Mouse (Mus musculus): ENCODE measurements around the gene Pygm. TPM values are rescaled to one million over a fixed set of nuclear protein-coding genes. Genes with fewer than 3 reads are reported as not detected.

Pygm gene
- polyA plus RNA-seq, 1 experiment from 2014 or later, result 2.5 TPM

DNA sequence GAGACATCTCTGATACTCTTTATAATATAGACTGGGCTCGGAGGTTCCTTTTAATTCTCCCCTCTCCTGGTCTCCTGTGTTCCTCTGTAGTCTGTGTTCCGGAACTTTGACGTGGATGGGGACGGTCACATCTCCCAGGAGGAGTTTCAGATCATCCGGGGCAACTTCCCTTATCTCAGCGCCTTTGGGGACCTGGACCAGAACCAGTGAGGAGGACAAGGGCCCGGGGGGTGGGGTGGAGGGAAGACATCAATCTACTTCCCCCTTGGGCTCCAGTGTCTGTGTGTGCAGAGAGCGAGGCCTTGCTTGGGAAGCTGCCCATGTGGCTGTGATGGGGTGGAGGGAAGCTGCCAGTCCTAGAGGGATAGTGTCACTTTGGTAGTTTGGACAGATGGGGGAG is 24.6 kb downstream of the Pygm start:
- Histone ChIP-seq H3K4me3 (ENCODE audit: low read depth, low read length) (no peak overlapping the region), H3K27me3 (ENCODE audit: insufficient read depth, low read length) (no peaks in the 10 kb centered on the region), H3K9me3 (ENCODE audit: low read length) (no peaks in the 10 kb centered on the region), H3K36me3 (replicated peaks; ENCODE audit: insufficient read depth, low read length) (peaks cover 15% of the 10 kb centered on the region), H3K27ac (ENCODE audit: low read depth) (no peak overlapping the region), H3K4me1 (ENCODE audit: insufficient read depth) (peaks cover 3% of the 10 kb centered on the region), H3K9ac (replicated peaks) (no peak overlapping the region), H3K4me2 (ENCODE audit: low read depth, low read length) (no peak overlapping the region)
- ATAC-seq, result 0 out of 2 replicates have a peak, but pooled peaks have one; percentile 29
- WGBS (ENCODE audit: insufficient replicate concordance), result 48% methylated on average over 8 of the region's 8 CpGs
- TF ChIP-seq CTCF (IDR thresholded peaks at IDR 0.05; ENCODE audit: low read depth) (no peak), EP300 (IDR thresholded peaks at IDR 0.05; ENCODE audit: low read depth) (no peak)
- no peak for DNase-seq

DNA sequence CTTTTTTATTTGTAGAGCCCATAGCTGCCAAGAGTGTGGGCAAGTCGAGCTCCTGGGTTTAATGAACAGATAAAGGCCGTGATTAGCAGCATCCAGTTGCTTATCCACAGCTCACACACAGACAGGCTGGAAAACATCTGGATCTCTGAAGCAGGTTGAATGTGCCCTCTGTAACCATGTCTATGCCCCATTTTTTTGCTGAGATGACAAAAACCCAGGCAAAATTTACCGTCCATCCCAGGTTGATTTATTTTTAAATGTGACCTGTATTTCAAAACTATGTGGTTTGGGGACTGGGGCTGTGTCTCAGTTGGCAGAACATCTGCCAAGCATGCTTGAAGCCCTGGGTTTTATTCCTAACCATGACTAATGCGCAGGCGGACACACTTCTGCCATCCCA is 25.0 kb downstream of the Pygm start:
- H3K27ac ChIP-seq (ENCODE audit: low read depth), result no peak overlapping the region
- no peak for DNase-seq
- WGBS (ENCODE audit: insufficient replicate concordance), result 64% methylated on average over 5 of the region's 5 CpGs
- H3K4me3 ChIP-seq (ENCODE audit: low read depth, low read length), result no peak overlapping the region
- TF ChIP-seq EP300 (IDR thresholded peaks at IDR 0.05; ENCODE audit: low read depth) (no peak), CTCF (IDR thresholded peaks at IDR 0.05; ENCODE audit: low read depth) (no peak)
- H3K4me2 ChIP-seq (ENCODE audit: low read depth, low read length), result no peak overlapping the region
- peaks cover 3% of the 10 kb centered on the region for H3K4me1 ChIP-seq (ENCODE audit: insufficient read depth)
- no peak overlapping the region for H3K9ac ChIP-seq (replicated peaks)
- H3K9me3 ChIP-seq (ENCODE audit: low read length), result no peaks in the 10 kb centered on the region
- H3K27me3 ChIP-seq (ENCODE audit: insufficient read depth, low read length), result no peaks in the 10 kb centered on the region
- peaks cover 15% of the 10 kb centered on the region for H3K36me3 ChIP-seq (replicated peaks; ENCODE audit: insufficient read depth, low read length)
- ATAC-seq, result no peak

DNA sequence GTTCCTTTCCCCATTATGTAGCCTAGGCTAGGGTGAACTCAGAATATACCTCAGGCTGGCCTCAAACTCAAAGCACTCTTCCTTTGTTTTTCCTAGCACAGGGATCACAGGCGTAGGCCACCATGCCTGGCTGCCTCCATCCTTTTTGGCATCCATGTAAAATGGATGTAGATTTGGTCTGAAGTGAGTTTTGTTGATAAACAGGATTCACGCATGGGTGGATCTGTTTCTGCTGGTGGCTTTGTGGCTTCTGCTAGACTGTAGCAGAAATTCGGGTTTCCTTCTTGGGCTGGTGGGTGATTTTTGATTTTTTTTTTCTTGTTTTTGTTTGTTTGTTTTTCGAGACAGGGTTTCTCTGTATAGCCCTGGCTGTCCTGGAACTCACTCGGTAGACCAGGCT is 25.7 kb downstream of the Pygm start:
- Histone ChIP-seq H3K4me1 (ENCODE audit: insufficient read depth) (peaks cover 3% of the 10 kb centered on the region), H3K27ac (ENCODE audit: low read depth) (no peak overlapping the region), H3K9me3 (ENCODE audit: low read length) (no peaks in the 10 kb centered on the region), H3K27me3 (ENCODE audit: insufficient read depth, low read length) (no peaks in the 10 kb centered on the region), H3K36me3 (replicated peaks; ENCODE audit: insufficient read depth, low read length) (peaks cover 13% of the 10 kb centered on the region), H3K9ac (replicated peaks) (no peak overlapping the region), H3K4me2 (ENCODE audit: low read depth, low read length) (no peak overlapping the region), H3K4me3 (ENCODE audit: low read depth, low read length) (no peak overlapping the region)
- 68% methylated on average over 5 of the region's 5 CpGs for WGBS (ENCODE audit: insufficient replicate concordance)
- no peak for TF ChIP-seq EP300 (IDR thresholded peaks at IDR 0.05; ENCODE audit: low read depth)
- no peak for TF ChIP-seq CTCF (IDR thresholded peaks at IDR 0.05; ENCODE audit: low read depth)
- ATAC-seq, result no peak
- no peak for DNase-seq

GRCm38 (mm10) chr19:6412798-6413197 is 28.6 kb downstream of the Pygm start:
- Histone ChIP-seq H3K27ac (ENCODE audit: low read depth) (no peak overlapping the region), H3K9ac (replicated peaks) (no peak overlapping the region), H3K9me3 (ENCODE audit: low read length) (no peaks in the 10 kb centered on the region), H3K36me3 (replicated peaks; ENCODE audit: insufficient read depth, low read length) (peaks cover 6% of the 10 kb centered on the region; the same call in 1 of the 2 replicates), H3K4me2 (ENCODE audit: low read depth, low read length) (no peak overlapping the region), H3K4me1 (ENCODE audit: insufficient read depth) (peaks cover 5% of the 10 kb centered on the region; the same call in 1 of the 2 replicates), H3K27me3 (ENCODE audit: insufficient read depth, low read length) (peaks cover under 1% of the 10 kb centered on the region), H3K4me3 (ENCODE audit: low read depth, low read length) (no peak overlapping the region)
- ATAC-seq, result no peak
- no peak for DNase-seq
- 77% methylated on average over 14 of the region's 14 CpGs for WGBS (ENCODE audit: insufficient replicate concordance)
- no peak for TF ChIP-seq EP300 (IDR thresholded peaks at IDR 0.05; ENCODE audit: low read depth)
- TF ChIP-seq CTCF (IDR thresholded peaks at IDR 0.05; ENCODE audit: low read depth), result no peak

DNA sequence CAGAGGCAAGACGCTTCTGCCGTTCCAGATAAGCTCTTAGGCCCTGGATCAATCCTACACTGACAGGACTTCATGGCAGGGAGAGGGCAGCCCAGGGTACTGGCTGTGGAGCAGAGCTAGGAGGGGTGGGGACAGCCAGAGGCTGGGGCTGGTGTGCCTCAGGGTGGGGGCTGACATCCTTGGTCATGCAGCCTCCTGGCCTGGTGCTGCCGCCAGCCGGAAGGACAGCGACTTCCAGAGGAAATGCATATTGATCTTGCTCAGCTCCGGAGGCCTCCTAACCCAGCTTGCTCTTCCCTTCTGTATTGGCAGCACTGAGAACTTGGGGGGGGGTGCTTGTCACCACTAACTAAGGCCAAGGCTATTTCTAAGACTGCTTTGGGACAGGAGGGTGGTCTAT is 31.3 kb downstream of the Pygm start:
- ATAC-seq, result peak; percentile 9; the same call in 1 of the 2 replicates
- no peak overlapping the region for H3K4me3 ChIP-seq (ENCODE audit: low read depth, low read length)
- TF ChIP-seq CTCF (IDR thresholded peaks at IDR 0.05; ENCODE audit: low read depth) (0 out of 2 replicates have a peak, but pooled peaks have one; percentile 16), EP300 (IDR thresholded peaks at IDR 0.05; ENCODE audit: low read depth) (no peak)
- no peaks in the 10 kb centered on the region for H3K9me3 ChIP-seq (ENCODE audit: low read length)
- no peak overlapping the region for H3K27ac ChIP-seq (ENCODE audit: low read depth)
- H3K4me2 ChIP-seq (ENCODE audit: low read depth, low read length), result no peak overlapping the region
- H3K27me3 ChIP-seq (ENCODE audit: insufficient read depth, low read length), result peaks cover 25% of the 10 kb centered on the region
- peaks cover 6% of the 10 kb centered on the region; the same call in 1 of the 2 replicates for H3K4me1 ChIP-seq (ENCODE audit: insufficient read depth)
- no peak for DNase-seq
- H3K9ac ChIP-seq (replicated peaks), result no peak overlapping the region
- no peaks in the 10 kb centered on the region; the same call in 1 of the 2 replicates for H3K36me3 ChIP-seq (replicated peaks; ENCODE audit: insufficient read depth, low read length)
- WGBS (ENCODE audit: insufficient replicate concordance), result 18% methylated on average over 6 of the region's 6 CpGs

DNA sequence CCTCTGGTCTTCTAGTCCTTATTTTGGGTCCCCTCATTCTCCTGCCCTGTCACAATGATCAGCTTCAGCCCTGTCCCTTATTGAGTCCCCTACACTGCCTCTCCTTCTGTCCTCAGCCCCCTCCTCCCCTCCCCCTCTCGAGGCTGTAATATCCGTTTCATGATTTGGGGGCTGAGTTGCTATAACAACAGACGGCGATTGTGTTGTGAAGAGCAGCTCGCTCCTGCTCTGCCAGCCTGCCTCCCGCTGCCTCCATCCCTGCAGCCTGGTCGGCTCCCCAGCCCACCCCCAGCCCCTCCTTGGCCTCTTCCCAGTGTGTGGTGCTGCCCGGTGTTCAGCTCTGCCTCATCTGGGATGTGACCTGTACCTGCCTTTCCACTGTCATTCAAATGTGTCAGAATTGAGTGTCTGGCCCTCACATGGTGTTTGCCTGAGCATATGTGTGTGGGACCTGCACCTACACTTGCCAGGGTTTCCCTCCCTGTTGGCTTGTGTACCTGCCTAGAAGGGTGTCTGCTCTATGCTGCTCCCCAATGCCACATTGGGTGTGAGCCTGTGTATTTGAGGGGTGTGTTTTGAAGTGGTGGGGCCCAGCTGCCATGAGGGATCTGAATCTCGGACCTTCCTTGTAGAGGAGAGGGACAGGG is 32.0 kb downstream of the Pygm start:
- Histone ChIP-seq H3K4me2 (ENCODE audit: low read depth, low read length) (no peak overlapping the region), H3K27me3 (ENCODE audit: insufficient read depth, low read length) (peaks cover 33% of the 10 kb centered on the region), H3K27ac (ENCODE audit: low read depth) (no peak overlapping the region), H3K36me3 (replicated peaks; ENCODE audit: insufficient read depth, low read length) (no peaks in the 10 kb centered on the region; the same call in 1 of the 2 replicates), H3K4me1 (ENCODE audit: insufficient read depth) (peaks cover 6% of the 10 kb centered on the region; the same call in 1 of the 2 replicates), H3K9me3 (ENCODE audit: low read length) (no peaks in the 10 kb centered on the region), H3K9ac (replicated peaks) (no peak overlapping the region), H3K4me3 (ENCODE audit: low read depth, low read length) (no peak overlapping the region)
- 36% methylated on average over 9 of the region's 9 CpGs for WGBS (ENCODE audit: insufficient replicate concordance)
- no peak for ATAC-seq
- no peak for DNase-seq
- TF ChIP-seq EP300 (IDR thresholded peaks at IDR 0.05; ENCODE audit: low read depth) (no peak), CTCF (IDR thresholded peaks at IDR 0.05; ENCODE audit: low read depth) (no peak)
